Mouse (Mus musculus) CH12.LX (cell line): ENCODE measurements around the gene Myo1d. TPM values are rescaled to one million over a fixed set of nuclear protein-coding genes. Genes with fewer than 3 reads are reported as not detected.
A peak's percentile ranks its signal among the peaks of the same experiment; 100 is the strongest.

Source experiments
- DNase-seq: peaks from one replicate; pipeline ENCODE4 v3.0.0-alpha.2; 2013; ENCODE audit errors: extremely low read depth
- H3K27ac ChIP-seq: 2 replicates; pipeline ENCODE4 v1.5.1; 2012; ENCODE audit warnings: low read depth, mild to moderate bottlenecking, control low read depth, moderate library complexity; ENCODE audit not compliant: insufficient read depth
- H3K27me3 ChIP-seq: replicated peaks from 2 replicates; pipeline ENCODE3; 2012; ENCODE audit warnings: inconsistent platforms
- H3K36me3 ChIP-seq, 2 experiments: replicated peaks in 1 of 2; 2 replicates each; pipeline versions ENCODE3 to v1.6.1; 2012; ENCODE audit warnings: inconsistent platforms in 1 of 2, low read length in 1 of 2, mild to moderate bottlenecking in 1 of 2, mixed read lengths in 1 of 2, moderate library complexity in 1 of 2; ENCODE audit not compliant: control insufficient read depth in 1 of 2, insufficient read depth in 1 of 2
- H3K4me1 ChIP-seq, 2 experiments: 2 replicates each; pipeline ENCODE4 v1.6.1; 2012; ENCODE audit warnings: inconsistent platforms in 1 of 2, moderate library complexity in 1 of 2; ENCODE audit not compliant: insufficient read depth in 2 of 2, control insufficient read depth in 1 of 2
- H3K4me2 ChIP-seq: 2 replicates; pipeline ENCODE4 v1.6.1; 2012; ENCODE audit warnings: low read depth, mild to moderate bottlenecking, control low read depth; ENCODE audit not compliant: poor library complexity, insufficient read depth, severe bottlenecking
- H3K4me3 ChIP-seq, 3 experiments: fragments of 150-350 bp in 1 of 3; sonication (generic) in 1 of 3; replicated peaks in 1 of 3; 2 replicates each; pipeline versions ENCODE3 to v1.5.1; 2011 to 2012; ENCODE audit warnings: low read depth in 2 of 3, low read length in 2 of 3, mild to moderate bottlenecking in 2 of 3, moderate library complexity in 2 of 3, control low read depth in 1 of 3, improper control_type of control experiment in 1 of 3, inconsistent platforms in 1 of 3, mixed read lengths in 1 of 3; ENCODE audit not compliant: poor library complexity in 1 of 3
- H3K79me2 ChIP-seq: replicated peaks from 2 replicates; pipeline ENCODE4 v1.6.1; 2012; ENCODE audit warnings: mild to moderate bottlenecking, moderate library complexity; ENCODE audit not compliant: control insufficient read depth, poor library complexity, insufficient read depth, severe bottlenecking; ENCODE audit errors: extremely low read depth
- H3K9ac ChIP-seq: 2 replicates; pipeline ENCODE4 v1.6.1; 2012; ENCODE audit warnings: low read depth, mild to moderate bottlenecking, control low read depth, moderate library complexity; ENCODE audit not compliant: insufficient read depth
- H3K9me3 ChIP-seq: replicated peaks from 2 replicates; pipeline ENCODE3; 2012; ENCODE audit warnings: low read length, inconsistent platforms, mixed read lengths
- BHLHE40 ChIP-seq: IDR thresholded peaks from 2 replicates; pipeline ENCODE4 v1.6.1; 2011; ENCODE audit warnings: mild to moderate bottlenecking, low read depth, low read length, improper control_type of control experiment
- CHD1 ChIP-seq: IDR thresholded peaks from 2 replicates; pipeline ENCODE4 v1.6.1; 2012; ENCODE audit warnings: low read depth, low read length, improper control_type of control experiment, inconsistent platforms
- CTCF ChIP-seq, 2 experiments: IDR thresholded peaks in 1 of 2; conservative IDR thresholded peaks in 1 of 2; 2 replicates each; pipeline ENCODE4 v1.5.1; 2011 to 2012; ENCODE audit warnings: low read depth in 2 of 2, low read length in 2 of 2, improper control_type of control experiment in 1 of 2, inconsistent platforms in 1 of 2, mild to moderate bottlenecking in 1 of 2, moderate library complexity in 1 of 2
- EP300 ChIP-seq: IDR thresholded peaks from 2 replicates; pipeline ENCODE4 v1.6.1; 2011; ENCODE audit warnings: low read length, improper control_type of control experiment
- HCFC1 ChIP-seq: IDR thresholded peaks from 2 replicates; pipeline ENCODE4 v1.6.1; 2012; ENCODE audit warnings: low read depth, mild to moderate bottlenecking, inconsistent platforms, low read length, improper control_type of control experiment
- IRF4 ChIP-seq: IDR thresholded peaks from 2 replicates; pipeline ENCODE4 v1.6.1; 2014; ENCODE audit warnings: low read depth, mild to moderate bottlenecking, inconsistent platforms, low read length, improper control_type of control experiment
- JUN ChIP-seq: IDR thresholded peaks from 2 replicates; pipeline ENCODE4 v1.6.1; 2011; ENCODE audit warnings: low read depth, mild to moderate bottlenecking, low read length, improper control_type of control experiment, moderate library complexity; ENCODE audit not compliant: insufficient read depth
- KAT2A ChIP-seq: IDR thresholded peaks from 2 replicates; pipeline ENCODE4 v1.6.1; 2012; ENCODE audit warnings: low read length, improper control_type of control experiment, inconsistent platforms; ENCODE audit not compliant: insufficient replicate concordance
- MAFK ChIP-seq: IDR thresholded peaks from 2 replicates; pipeline ENCODE4 v1.6.1; 2011; ENCODE audit warnings: low read length, improper control_type of control experiment; ENCODE audit not compliant: insufficient replicate concordance
- MXI1 ChIP-seq: IDR thresholded peaks from 2 replicates; pipeline ENCODE4 v1.6.1; 2011; ENCODE audit warnings: mild to moderate bottlenecking, low read depth, low read length, improper control_type of control experiment
- MYC ChIP-seq: IDR thresholded peaks from 2 replicates; pipeline ENCODE4 v1.6.1; 2011; ENCODE audit warnings: low read depth, mild to moderate bottlenecking, improper control_type of control experiment, low read length
- NRF1 ChIP-seq: IDR thresholded peaks from 2 replicates; pipeline ENCODE4 v1.6.1; 2014; ENCODE audit warnings: low read depth, mild to moderate bottlenecking, inconsistent platforms, low read length, improper control_type of control experiment, moderate library complexity
- PAX5 ChIP-seq: IDR thresholded peaks from 2 replicates; pipeline ENCODE4 v1.6.1; 2012; ENCODE audit warnings: low read length, inconsistent platforms, mixed read lengths
- POLR2A ChIP-seq: IDR thresholded peaks from 2 replicates; pipeline ENCODE4 v1.6.1; 2011; ENCODE audit warnings: low read depth, mild to moderate bottlenecking, improper control_type of control experiment, low read length
- POLR2AphosphoS2 ChIP-seq: IDR thresholded peaks from 2 replicates; pipeline ENCODE4 v1.6.1; 2011; ENCODE audit warnings: low read depth, low read length, improper control_type of control experiment
- RAD21 ChIP-seq: IDR thresholded peaks from 2 replicates; pipeline ENCODE4 v1.6.1; 2011; ENCODE audit warnings: low read depth, mild to moderate bottlenecking, low read length, improper control_type of control experiment, moderate library complexity
- RCOR1 ChIP-seq: conservative IDR thresholded peaks from 2 replicates; pipeline ENCODE4 v1.6.1; 2012; ENCODE audit warnings: low read depth, mild to moderate bottlenecking, inconsistent platforms, low read length, improper control_type of control experiment
- SIN3A ChIP-seq: IDR thresholded peaks from 2 replicates; pipeline ENCODE4 v1.6.1; 2012; ENCODE audit warnings: low read length, improper control_type of control experiment, inconsistent platforms
- TBP ChIP-seq: conservative IDR thresholded peaks from 2 replicates; pipeline ENCODE4 v1.6.1; 2011; ENCODE audit warnings: low read depth, low read length, improper control_type of control experiment
- TCF12 ChIP-seq: IDR thresholded peaks from 2 replicates; pipeline ENCODE4 v1.6.1; 2014; ENCODE audit warnings: low read depth, mild to moderate bottlenecking, inconsistent platforms, low read length, improper control_type of control experiment
- ZMIZ1 ChIP-seq: IDR thresholded peaks from 2 replicates; pipeline ENCODE4 v1.6.1; 2012; ENCODE audit warnings: low read depth, mild to moderate bottlenecking, inconsistent platforms, low read length, improper control_type of control experiment
- ZNF384 ChIP-seq: IDR thresholded peaks from 2 replicates; pipeline ENCODE4 v1.6.1; 2012; ENCODE audit warnings: low read depth, low read length, improper control_type of control experiment, inconsistent platforms
- dilution Hi-C: fragments of 300-500 bp; cut with MboI; formaldehyde crosslinking; loops from 2 replicates; pipeline ENCODE4 v1.14.3; 2020; ENCODE audit warnings: low sequenced_read_pairs; ENCODE audit not compliant: extremely low pct_unique_long_range_greater_than_20kb, extremely low pct_ligation_motif_present
- in situ Hi-C: fragments of 300-500 bp; cut with MboI; formaldehyde crosslinking; loops from 3 replicates; pipeline ENCODE4 v1.14.3; 2019; ENCODE audit warnings: low sequenced_read_pairs, low pct_ligation_motif_present, low pct_unique_long_range_greater_than_20kb, mixed read lengths
- polyA plus RNA-seq: library from polyadenylated mRNA; unstranded; fragments of >175 nt; gene quantifications from 2 replicates; pipeline ENCODE4 v1.2.1, GENCODE M21; 2012; ENCODE audit warnings: low read depth; ENCODE audit not compliant: insufficient read length
- total RNA-seq, 2 experiments: library from RNA; depleted of rRNA; stranded (reverse); fragments of 300-350 nt in 1 of 2; fragments of >200 nt in 1 of 2; gene quantifications; 2 replicates each; pipeline ENCODE4 v1.2.3; 2012 to 2014

Myo1d gene
- total and polyA plus RNA-seq, 3 experiments, result 2.2 to 5.6 (median 2.9) TPM

DNA sequence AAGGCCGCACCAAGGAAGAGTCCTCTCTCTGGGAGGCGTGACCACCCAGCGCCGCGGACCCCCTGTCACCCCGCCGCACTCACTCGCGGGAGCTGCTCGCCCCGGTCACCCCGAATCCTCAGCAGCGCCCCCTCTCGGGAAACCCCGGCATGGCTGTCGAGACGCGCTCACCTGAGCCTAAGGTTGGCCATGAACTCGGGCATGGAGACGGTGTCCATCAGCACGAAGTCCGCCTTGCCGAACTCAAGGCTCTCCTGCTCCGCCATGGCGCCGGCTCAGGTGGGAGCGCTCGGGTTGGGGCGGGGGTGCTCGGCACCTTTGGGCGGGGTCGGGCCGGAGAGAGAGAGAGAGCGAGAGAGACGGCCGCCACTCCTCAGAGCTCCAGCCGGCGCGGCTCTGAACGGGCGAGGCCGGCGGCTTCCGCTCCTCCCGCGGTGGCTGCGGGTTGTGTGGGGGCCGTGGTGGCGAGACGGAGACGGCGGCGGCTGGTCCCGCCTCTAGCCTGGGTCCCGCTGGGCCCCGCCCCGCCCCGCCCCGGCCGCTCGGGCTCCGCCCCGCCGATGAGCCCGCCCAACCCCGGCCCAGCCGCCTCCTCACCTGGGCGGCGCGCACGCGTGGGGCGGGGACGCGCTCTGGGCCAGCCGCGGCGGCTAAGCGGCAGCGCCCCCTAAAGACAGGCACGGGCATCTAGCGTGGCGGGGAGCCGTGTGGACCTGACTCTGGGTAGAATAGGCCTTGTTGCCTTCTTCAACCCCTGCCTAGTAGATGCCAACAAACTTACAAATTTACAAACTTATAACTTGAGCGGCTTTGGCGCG lies at the start of gene Myo1d (continued):
- no peak for TF ChIP-seq PAX5

DNA sequence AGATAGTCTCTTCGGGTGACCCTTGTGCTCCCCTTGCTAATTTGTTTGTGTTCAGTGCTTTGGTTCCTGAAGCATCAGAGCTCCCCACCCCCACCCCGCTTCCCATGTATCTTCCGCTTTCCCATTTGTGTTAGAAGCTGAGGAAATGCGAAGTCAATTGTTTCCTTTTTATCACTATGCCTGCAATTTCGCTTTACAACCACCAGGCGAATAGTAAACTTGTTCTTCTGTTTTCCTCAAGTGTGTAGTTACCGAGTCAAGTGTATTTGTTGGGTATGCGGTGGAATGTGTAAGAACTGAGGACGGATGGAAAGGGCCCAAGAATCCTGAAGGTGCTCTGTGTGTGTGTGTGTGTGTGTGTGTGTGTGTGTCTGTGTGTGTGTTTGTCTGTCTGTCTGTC lies 42.0 kb upstream of the Myo1d start:
- H3K4me1 ChIP-seq, result peaks cover 8 to 21% of the 10 kb centered on the region in 2 experiments; a peak in 3 of 4 replicates
- no peaks in the 10 kb centered on the region for H3K27me3 ChIP-seq
- no peaks in the 10 kb centered on the region for H3K79me2 ChIP-seq
- TF ChIP-seq TBP (no peak), MYC (no peak), MXI1 (no peak), IRF4 (no peak), ZMIZ1 (no peak), NRF1 (no peak), KAT2A (no peak), TCF12 (no peak), MAFK (no peak), ZNF384 (no peak), CHD1 (no peak), HCFC1 (no peak), RCOR1 (no peak), BHLHE40 (no peak), SIN3A (no peak), JUN (no peak), EP300 (no peak)
- H3K9ac ChIP-seq, result no peak overlapping the region
- DNase-seq, result no peak
- dilution Hi-C loops (no loop called here), in situ Hi-C loops (loop anchor here (25.0 kb wide), 2 partner anchors 359 to 534 kb away; no protein-coding TSS in a partner anchor)
- H3K36me3 ChIP-seq, result peaks cover 0 to 23% of the 10 kb centered on the region in 2 experiments
- no peak overlapping the region for H3K4me3 ChIP-seq
- H3K27ac ChIP-seq, result no peak overlapping the region
- no peak overlapping the region for H3K4me2 ChIP-seq
- no peaks in the 10 kb centered on the region for H3K9me3 ChIP-seq

DNA sequence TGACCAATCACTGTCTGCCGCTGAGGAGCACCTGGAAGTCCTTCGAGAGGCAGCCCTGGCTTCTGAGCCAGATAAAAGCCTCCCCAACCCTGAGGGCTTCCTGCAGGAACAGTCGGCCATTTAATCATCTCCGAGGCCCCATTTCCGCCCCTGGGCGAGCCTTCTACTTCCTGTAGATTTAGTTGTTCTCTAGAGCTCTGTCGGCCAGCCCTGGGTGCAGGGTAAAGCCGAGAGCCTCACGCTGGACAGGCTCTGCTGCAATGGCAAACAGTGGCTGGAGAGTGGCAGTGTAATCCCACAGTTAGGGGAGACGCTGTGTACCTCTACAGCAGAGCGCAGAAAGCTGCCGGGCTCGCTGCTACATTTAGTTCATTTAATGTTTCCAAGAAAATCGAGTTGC lies 41.5 kb upstream of the Myo1d start:
- Histone ChIP-seq H3K79me2 (no peaks in the 10 kb centered on the region), H3K9ac (no peak overlapping the region), H3K27me3 (no peaks in the 10 kb centered on the region), H3K36me3 (peaks cover 0 to 23% of the 10 kb centered on the region in 2 experiments), H3K4me1 (peaks cover 3 to 16% of the 10 kb centered on the region in 2 experiments; a peak in 3 of 4 replicates), H3K9me3 (no peaks in the 10 kb centered on the region), H3K4me3 (no peak overlapping the region), H3K27ac (no peak overlapping the region), H3K4me2 (no peak overlapping the region)
- DNase-seq, result no peak
- dilution Hi-C loops, result no loop called here
- in situ Hi-C loops, result loop anchor here (25.0 kb wide), 2 partner anchors 359 to 534 kb away; no protein-coding TSS in a partner anchor
- peak in 1 of 2 experiments; percentile 33; a peak in 2 of 4 replicates for TF ChIP-seq CTCF (conservative IDR thresholded peaks at IDR 0.05 in 1 of 2, IDR thresholded peaks at IDR 0.05 in 1 of 2; ENCODE audit: low read depth in 2 of 2, low read length in 2 of 2)
- TF ChIP-seq POLR2A, result no peak
- TF ChIP-seq SIN3A, result no peak
- no peak for TF ChIP-seq PAX5
- peak; percentile 26 for TF ChIP-seq RAD21
- no peak for TF ChIP-seq POLR2AphosphoS2
